Mouse (Mus musculus): ENCODE results near the gene Gm11111. TPM values are rescaled to one million over a fixed set of nuclear protein-coding genes. Genes with fewer than 3 reads are reported as not detected.

Gm11111 gene
- polyA plus RNA-seq, 1 experiment from 2014 or later = not detected

- WGBS = 62% methylated on average over 7 of the region's 7 CpGs
- Histone ChIP-seq H3K4me1 (ENCODE audit: control insufficient read depth, insufficient read depth, low read length) (no peaks in the 10 kb centered on the region), H3K4me2 (replicated peaks; ENCODE audit: low read depth, low read length) (no peak overlapping the region), H3K4me3 (ENCODE audit: low read depth, low read length) (no peak overlapping the region), H3K9ac (replicated peaks; ENCODE audit: low read depth, low read length) (no peak overlapping the region), H3K9me3 (ENCODE audit: control insufficient read depth, low read depth, low read length) (no peaks in the 10 kb centered on the region), H3K36me3 (ENCODE audit: control insufficient read depth, insufficient read depth, low read length) (no peaks in the 10 kb centered on the region), H3K27ac (ENCODE audit: low read length) (no peak overlapping the region), H3K27me3 (ENCODE audit: control insufficient read depth, insufficient read depth, low read length) (no peaks in the 10 kb centered on the region)
- no peak for ATAC-seq (ENCODE audit: insufficient number of reproducible peaks, insufficient read depth, low FRiP score, low read depth)
Measured at GRCm38 (mm10) chr5:98552811-98553601, 511 bp downstream of the Gm11111 start.

DNA sequence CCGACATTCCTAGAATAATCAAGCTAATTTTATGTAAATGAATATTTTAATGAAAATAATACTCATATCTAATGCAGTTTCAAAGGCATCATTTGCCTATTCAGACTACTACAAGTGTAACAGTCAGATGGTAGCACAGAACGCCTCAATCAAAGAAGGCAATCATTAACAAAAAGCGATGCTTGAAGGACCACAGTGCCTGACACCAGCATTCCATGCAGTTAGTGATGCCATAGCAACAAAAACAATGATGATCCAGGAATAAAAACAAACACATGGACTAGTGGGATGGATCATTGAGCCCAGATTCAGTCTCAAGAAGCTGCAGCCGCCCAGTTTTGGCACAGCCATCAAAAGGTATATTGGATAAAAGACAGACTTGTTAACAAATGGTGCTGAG is 8.8 kb downstream of the Gm11111 start:
- Histone ChIP-seq H3K4me1 (ENCODE audit: control insufficient read depth, insufficient read depth, low read length) (no peaks in the 10 kb centered on the region), H3K4me3 (ENCODE audit: low read depth, low read length) (no peak overlapping the region), H3K27ac (ENCODE audit: low read length) (no peak overlapping the region), H3K27me3 (ENCODE audit: control insufficient read depth, insufficient read depth, low read length) (no peaks in the 10 kb centered on the region), H3K9ac (replicated peaks; ENCODE audit: low read depth, low read length) (no peak overlapping the region), H3K4me2 (replicated peaks; ENCODE audit: low read depth, low read length) (no peak overlapping the region), H3K36me3 (ENCODE audit: control insufficient read depth, insufficient read depth, low read length) (no peaks in the 10 kb centered on the region), H3K9me3 (ENCODE audit: control insufficient read depth, low read depth, low read length) (no peaks in the 10 kb centered on the region)
- ATAC-seq (ENCODE audit: insufficient number of reproducible peaks, insufficient read depth, low FRiP score, low read depth) = no peak
- WGBS = 84% methylated on average over 4 of the region's 4 CpGs

DNA sequence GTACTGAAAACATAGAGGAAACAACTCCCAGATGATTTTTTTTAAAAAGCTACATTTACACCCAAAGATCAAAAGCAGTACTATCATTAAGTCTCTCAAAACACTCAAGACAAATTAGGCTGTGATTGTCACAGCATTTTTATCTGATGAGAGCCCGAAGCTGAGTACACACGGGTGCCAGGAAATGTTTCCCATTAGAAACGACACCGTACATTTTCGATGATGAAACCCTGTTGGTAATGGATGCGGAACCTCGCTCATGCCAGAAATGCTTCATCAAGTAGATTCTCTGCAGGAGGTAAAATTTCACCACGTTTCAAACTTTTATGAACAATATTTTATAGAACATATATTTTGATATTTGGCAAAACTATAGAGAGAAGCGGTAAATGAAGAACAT is 10.3 kb downstream of the Gm11111 start:
- H3K9ac ChIP-seq (replicated peaks; ENCODE audit: low read depth, low read length) = no peak overlapping the region
- 66% methylated on average over 9 of the region's 9 CpGs for WGBS

DNA sequence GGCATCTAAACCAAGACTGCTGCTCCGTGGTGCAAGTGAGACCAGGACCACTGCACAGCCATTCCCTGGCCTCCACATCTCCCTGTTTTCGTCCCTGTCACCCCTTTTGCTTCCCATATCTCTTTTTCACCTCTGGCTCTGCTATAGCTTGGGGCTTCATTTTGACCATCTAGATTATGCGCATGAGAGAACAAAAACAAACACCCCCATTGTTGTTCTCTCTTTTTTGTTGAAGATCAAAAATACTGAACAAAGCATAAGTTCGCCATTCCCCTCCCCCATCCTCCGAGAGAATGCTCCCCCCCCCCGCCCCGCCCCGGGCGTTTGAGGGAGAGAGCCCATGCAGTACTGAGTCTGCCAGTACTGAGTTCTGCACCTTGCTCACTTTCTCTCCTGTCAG is 11.3 kb downstream of the Gm11111 start:
- Histone ChIP-seq H3K9me3 (ENCODE audit: control insufficient read depth, low read depth, low read length) (no peaks in the 10 kb centered on the region), H3K4me1 (ENCODE audit: control insufficient read depth, insufficient read depth, low read length) (0 out of 2 replicates have a peak, but pooled peaks cover 4% of the 10 kb centered on the region), H3K9ac (replicated peaks; ENCODE audit: low read depth, low read length) (no peak overlapping the region), H3K4me2 (replicated peaks; ENCODE audit: low read depth, low read length) (no peak overlapping the region), H3K27ac (ENCODE audit: low read length) (no peak overlapping the region), H3K36me3 (ENCODE audit: control insufficient read depth, insufficient read depth, low read length) (no peaks in the 10 kb centered on the region), H3K27me3 (ENCODE audit: control insufficient read depth, insufficient read depth, low read length) (no peaks in the 10 kb centered on the region), H3K4me3 (ENCODE audit: low read depth, low read length) (no peak overlapping the region)
- WGBS = 64% methylated on average over 9 of the region's 9 CpGs
- no peak for ATAC-seq (ENCODE audit: insufficient number of reproducible peaks, insufficient read depth, low FRiP score, low read depth)

More for the DNA sequence above, 10.3 kb downstream of the Gm11111 start:
- ATAC-seq (ENCODE audit: insufficient number of reproducible peaks, insufficient read depth, low FRiP score, low read depth) = no peak
- no peak overlapping the region for H3K27ac ChIP-seq (ENCODE audit: low read length)
- 0 out of 2 replicates have a peak, but pooled peaks cover 4% of the 10 kb centered on the region for H3K4me1 ChIP-seq (ENCODE audit: control insufficient read depth, insufficient read depth, low read length)
- no peaks in the 10 kb centered on the region for H3K9me3 ChIP-seq (ENCODE audit: control insufficient read depth, low read depth, low read length)
- no peak overlapping the region for H3K4me3 ChIP-seq (ENCODE audit: low read depth, low read length)
- H3K27me3 ChIP-seq (ENCODE audit: control insufficient read depth, insufficient read depth, low read length) = no peaks in the 10 kb centered on the region
- no peak overlapping the region for H3K4me2 ChIP-seq (replicated peaks; ENCODE audit: low read depth, low read length)
- no peaks in the 10 kb centered on the region for H3K36me3 ChIP-seq (ENCODE audit: control insufficient read depth, insufficient read depth, low read length)

DNA sequence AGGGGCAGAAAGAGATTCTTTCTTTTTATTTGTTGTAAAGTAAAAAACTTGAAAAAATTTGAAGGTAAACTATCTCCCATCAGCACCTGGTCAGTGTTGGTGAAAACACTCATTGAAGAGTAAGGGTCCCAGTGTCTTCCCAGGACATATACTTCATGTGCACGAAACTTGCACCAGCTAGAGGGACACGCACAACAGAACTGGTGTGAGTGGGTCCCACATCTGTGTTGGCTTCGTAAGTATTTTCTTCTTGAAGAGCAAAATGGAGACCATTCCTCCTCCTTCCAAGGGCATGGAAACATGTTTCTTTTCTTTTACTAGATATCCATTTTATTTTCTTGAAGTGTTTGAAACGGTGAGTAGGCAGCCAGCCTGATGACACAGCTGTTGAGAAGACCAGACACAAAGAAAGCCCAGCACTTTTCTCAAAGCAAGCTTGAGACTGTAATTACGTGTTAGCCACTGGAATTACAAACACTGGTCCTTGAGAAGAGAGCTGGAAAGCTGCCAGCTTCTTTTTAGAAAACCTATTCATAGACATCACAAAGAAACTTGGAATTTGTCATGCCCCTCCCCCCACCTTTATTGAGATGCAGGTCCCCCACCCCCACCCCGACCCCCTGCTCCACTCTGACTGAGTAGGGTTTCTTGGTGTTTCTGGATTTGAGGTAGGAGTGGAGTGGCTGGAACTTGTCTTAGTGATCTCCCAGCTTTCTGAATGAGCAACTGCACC is 14.1 kb downstream of the Gm11111 start:
- 52% methylated on average over 6 of the region's 6 CpGs for WGBS
- H3K36me3 ChIP-seq (ENCODE audit: control insufficient read depth, insufficient read depth, low read length) = no peaks in the 10 kb centered on the region
- H3K9ac ChIP-seq (replicated peaks; ENCODE audit: low read depth, low read length) = no peak overlapping the region
- ATAC-seq (ENCODE audit: insufficient number of reproducible peaks, insufficient read depth, low FRiP score, low read depth) = no peak
- 0 out of 2 replicates have a peak, but pooled peaks cover 4% of the 10 kb centered on the region for H3K4me1 ChIP-seq (ENCODE audit: control insufficient read depth, insufficient read depth, low read length)
- H3K27ac ChIP-seq (ENCODE audit: low read length) = no peak overlapping the region
- no peak overlapping the region for H3K4me3 ChIP-seq (ENCODE audit: low read depth, low read length)
- H3K9me3 ChIP-seq (ENCODE audit: control insufficient read depth, low read depth, low read length) = no peaks in the 10 kb centered on the region
- H3K4me2 ChIP-seq (replicated peaks; ENCODE audit: low read depth, low read length) = no peak overlapping the region
- no peaks in the 10 kb centered on the region for H3K27me3 ChIP-seq (ENCODE audit: control insufficient read depth, insufficient read depth, low read length)

- Histone ChIP-seq H3K9ac (replicated peaks; ENCODE audit: low read depth, low read length) (no peak overlapping the region), H3K4me3 (ENCODE audit: low read depth, low read length) (no peak overlapping the region), H3K9me3 (ENCODE audit: control insufficient read depth, low read depth, low read length) (no peaks in the 10 kb centered on the region), H3K27ac (ENCODE audit: low read length) (no peak overlapping the region), H3K4me2 (replicated peaks; ENCODE audit: low read depth, low read length) (no peak overlapping the region), H3K4me1 (ENCODE audit: control insufficient read depth, insufficient read depth, low read length) (0 out of 2 replicates have a peak, but pooled peaks cover 4% of the 10 kb centered on the region), H3K36me3 (ENCODE audit: control insufficient read depth, insufficient read depth, low read length) (no peaks in the 10 kb centered on the region), H3K27me3 (ENCODE audit: control insufficient read depth, insufficient read depth, low read length) (no peaks in the 10 kb centered on the region)
- no peak for ATAC-seq (ENCODE audit: insufficient number of reproducible peaks, insufficient read depth, low FRiP score, low read depth)
- WGBS = 92% methylated on average over 4 of the region's 4 CpGs
Measured at GRCm38 (mm10) chr5:98568481-98568880, 16.0 kb downstream of the Gm11111 start.

GRCm38 (mm10) chr5:98569029-98569513 is 16.6 kb downstream of the Gm11111 start:
- no peak overlapping the region for H3K4me2 ChIP-seq (replicated peaks; ENCODE audit: low read depth, low read length)
- no peaks in the 10 kb centered on the region for H3K9me3 ChIP-seq (ENCODE audit: control insufficient read depth, low read depth, low read length)
- H3K9ac ChIP-seq (replicated peaks; ENCODE audit: low read depth, low read length) = no peak overlapping the region
- H3K36me3 ChIP-seq (ENCODE audit: control insufficient read depth, insufficient read depth, low read length) = no peaks in the 10 kb centered on the region
- H3K27me3 ChIP-seq (ENCODE audit: control insufficient read depth, insufficient read depth, low read length) = no peaks in the 10 kb centered on the region
- H3K4me1 ChIP-seq (ENCODE audit: control insufficient read depth, insufficient read depth, low read length) = 0 out of 2 replicates have a peak, but pooled peaks cover 4% of the 10 kb centered on the region
- ATAC-seq (ENCODE audit: insufficient number of reproducible peaks, insufficient read depth, low FRiP score, low read depth) = no peak
- no peak overlapping the region for H3K4me3 ChIP-seq (ENCODE audit: low read depth, low read length)
- H3K27ac ChIP-seq (ENCODE audit: low read length) = no peak overlapping the region
- 24% methylated on average over 3 of the region's 3 CpGs for WGBS

DNA sequence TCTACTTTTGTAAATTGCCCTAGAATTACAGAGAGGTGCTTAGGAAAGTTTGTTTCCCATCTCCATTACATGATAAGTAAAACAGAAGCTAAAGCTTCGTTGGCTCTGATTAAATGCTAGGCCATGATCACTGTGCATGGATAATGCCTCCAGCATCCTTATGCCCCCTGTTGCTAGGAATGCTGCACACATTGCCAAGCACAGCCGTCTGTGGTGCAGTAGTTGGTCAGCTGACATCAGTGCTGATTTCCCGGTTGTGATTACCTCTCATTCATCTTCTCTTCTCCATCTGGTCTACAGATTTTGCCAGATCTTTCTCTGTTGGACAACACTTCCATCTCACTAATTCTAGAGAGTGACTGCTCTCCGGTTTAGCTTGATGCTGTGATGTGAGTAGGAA is 19.9 kb downstream of the Gm11111 start:
- whole genome bisulfite sequencing = 76% methylated on average over 4 of the region's 4 CpGs

More for the DNA sequence above, 19.9 kb downstream of the Gm11111 start:
- Histone ChIP-seq H3K9ac (replicated peaks; ENCODE audit: low read depth, low read length) (no peak overlapping the region), H3K4me1 (ENCODE audit: control insufficient read depth, insufficient read depth, low read length) (no peaks in the 10 kb centered on the region; the same call in 1 of the 2 replicates), H3K27ac (ENCODE audit: low read length) (no peak overlapping the region), H3K9me3 (ENCODE audit: control insufficient read depth, low read depth, low read length) (no peaks in the 10 kb centered on the region), H3K4me3 (ENCODE audit: low read depth, low read length) (no peak overlapping the region), H3K36me3 (ENCODE audit: control insufficient read depth, insufficient read depth, low read length) (no peaks in the 10 kb centered on the region), H3K27me3 (ENCODE audit: control insufficient read depth, insufficient read depth, low read length) (no peaks in the 10 kb centered on the region), H3K4me2 (replicated peaks; ENCODE audit: low read depth, low read length) (no peak overlapping the region)
- ATAC-seq (ENCODE audit: insufficient number of reproducible peaks, insufficient read depth, low FRiP score, low read depth) = no peak
